Mouse (Mus musculus): ENCODE results near the gene Wfdc18. TPM values are rescaled to one million over a fixed set of nuclear protein-coding genes. Genes with fewer than 3 reads are reported as not detected.

The Wfdc18 gene
- polyA plus RNA-seq, 1 experiment from 2014 or later, result not detected

DNA sequence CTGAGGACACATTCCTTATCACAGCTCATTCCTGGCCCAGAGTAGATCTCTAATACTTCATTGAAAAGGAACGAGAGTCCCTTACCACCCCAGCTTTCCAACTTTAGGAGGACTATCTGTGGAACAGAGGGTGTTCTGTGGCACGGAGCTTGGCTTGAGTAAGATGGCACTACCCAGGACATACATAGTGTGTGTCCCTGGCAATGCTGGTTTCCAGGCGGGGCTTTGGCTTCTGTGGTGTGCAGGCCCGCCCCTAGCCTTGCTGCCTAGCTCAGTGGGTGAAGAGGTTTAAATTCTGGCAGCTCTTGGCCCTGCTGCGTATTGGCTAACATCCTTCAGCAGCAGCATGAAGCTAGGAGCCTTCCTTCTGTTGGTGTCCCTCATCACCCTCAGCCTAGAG, 37.9 kb downstream of the Wfdc18 start, which contains the start of gene Wfdc21:
Gene Wfdc21 (plus strand): TSS at position 260 of the 400 bp plus-strand sequence.
- Histone ChIP-seq H3K4me2 (replicated peaks) (no peak within 1 kb of the TSS), H3K4me3 (no peak within 1 kb of the TSS), H3K9me3 (no peaks in the 10 kb centered on the region), H3K4me1 (no peaks in the 10 kb centered on the region), H3K36me3 (no peaks in the 10 kb centered on the region), H3K27ac (replicated peaks) (no peak within 1 kb of the TSS), H3K9ac (replicated peaks) (no peak within 1 kb of the TSS), H3K27me3 (peaks cover 20% of the 10 kb centered on the region; the same call in 1 of the 2 replicates)
- WGBS, result 81% methylated on average over 5 of the region's 5 CpGs
- no peak for ATAC-seq (replicated peaks)

DNA sequence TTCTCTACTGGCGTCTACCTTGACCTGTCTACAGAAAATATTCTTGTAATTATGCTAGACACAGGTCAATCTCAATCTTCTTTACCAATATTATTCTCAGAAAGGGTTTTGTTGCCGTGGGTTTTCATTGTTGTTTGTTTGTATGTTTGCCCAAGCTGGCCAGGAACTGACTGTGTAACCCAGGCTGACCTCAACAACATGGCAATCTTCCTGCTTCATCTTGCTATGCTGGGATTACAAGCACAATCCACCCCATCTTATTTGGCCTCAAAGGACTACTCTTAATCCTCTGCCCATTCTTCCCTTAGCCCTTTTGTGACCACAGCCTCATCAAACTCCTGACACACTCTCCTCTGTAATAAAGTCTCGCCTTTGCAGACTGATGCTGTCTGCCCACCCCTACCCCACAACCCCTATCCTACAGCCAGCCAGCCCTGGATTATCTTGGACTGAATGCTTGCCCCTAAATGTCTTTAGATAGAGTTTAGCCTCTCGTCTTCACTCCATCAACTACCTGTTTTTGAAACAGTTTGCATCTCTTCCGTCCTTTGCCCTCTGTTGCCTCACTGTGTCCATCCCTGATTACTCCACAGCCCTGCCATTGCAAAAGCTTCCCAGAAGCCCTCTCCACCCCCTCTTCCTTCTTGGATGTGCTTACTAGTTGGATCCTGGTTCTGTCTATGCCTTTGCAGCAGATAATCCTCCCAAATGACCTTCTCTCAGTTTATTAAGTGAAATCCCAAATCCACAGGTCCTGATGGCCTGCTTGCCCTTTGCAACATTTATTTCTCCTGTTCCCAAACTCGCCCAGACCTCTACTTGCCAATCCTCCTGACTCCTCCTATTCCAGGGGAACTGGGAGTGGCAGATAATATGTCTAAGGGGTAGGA, 38.8 kb downstream of the Wfdc18 start:
- H3K9me3 ChIP-seq, result no peaks in the 10 kb centered on the region
- ATAC-seq (replicated peaks), result no peak
- H3K9ac ChIP-seq (replicated peaks), result no peak overlapping the region
- no peak overlapping the region for H3K4me2 ChIP-seq (replicated peaks)
- no peak overlapping the region for H3K27ac ChIP-seq (replicated peaks)
- no peaks in the 10 kb centered on the region for H3K4me1 ChIP-seq
- H3K36me3 ChIP-seq, result no peaks in the 10 kb centered on the region
- peaks cover 24% of the 10 kb centered on the region; the same call in 1 of the 2 replicates for H3K27me3 ChIP-seq
- H3K4me3 ChIP-seq, result no peak overlapping the region
- 68% methylated on average over 6 of the region's 6 CpGs for WGBS

DNA sequence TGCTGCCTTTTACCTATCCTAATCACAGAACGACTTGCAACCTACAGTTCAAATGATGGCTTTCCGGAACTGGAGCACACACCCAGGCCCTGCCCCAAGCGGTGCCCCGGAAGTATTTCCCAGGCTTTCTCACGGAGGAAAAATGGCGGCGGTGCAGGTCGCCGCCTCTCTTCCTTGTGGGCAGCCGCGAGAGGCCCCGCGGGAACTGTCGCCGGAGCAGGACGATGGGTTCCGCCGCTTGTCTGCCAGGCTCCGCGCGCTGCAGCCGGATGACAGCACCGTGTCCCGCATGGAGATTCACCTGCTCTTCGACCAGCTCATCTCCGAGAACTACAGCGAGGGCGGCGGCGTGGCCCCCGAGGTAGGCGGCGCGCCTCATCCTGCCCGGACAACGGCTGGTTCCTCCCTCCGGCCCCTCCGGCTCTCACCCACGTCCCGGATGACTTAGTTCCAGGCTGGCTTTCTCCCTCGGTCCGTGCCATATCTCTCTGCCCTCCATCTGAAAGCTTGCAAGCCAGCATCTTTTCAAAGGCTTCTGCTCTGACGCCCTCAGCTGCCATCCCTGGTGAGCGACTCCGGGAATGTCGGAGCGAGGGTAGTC, 44.9 kb downstream of the Wfdc18 start, which contains the start of gene Heatr6:
Gene Heatr6 (plus strand): TSS at position 116 of the 601 bp plus-strand sequence.
- Histone ChIP-seq H3K27me3 (peaks cover 12% of the 10 kb centered on the region; the same call in 1 of the 2 replicates), H3K9me3 (no peaks in the 10 kb centered on the region), H3K4me1 (peaks cover 24% of the 10 kb centered on the region), H3K36me3 (peaks cover 28% of the 10 kb centered on the region), H3K27ac (replicated peaks) (peak within 1 kb of the TSS; percentile 93), H3K4me3 (peak within 1 kb of the TSS; percentile 92), H3K9ac (replicated peaks) (peak within 1 kb of the TSS; percentile 93), H3K4me2 (replicated peaks) (peak within 1 kb of the TSS; percentile 56)
- ATAC-seq (replicated peaks), result peak; percentile 98
- WGBS, result under 1% methylated on average over 46 of the region's 47 CpGs

DNA sequence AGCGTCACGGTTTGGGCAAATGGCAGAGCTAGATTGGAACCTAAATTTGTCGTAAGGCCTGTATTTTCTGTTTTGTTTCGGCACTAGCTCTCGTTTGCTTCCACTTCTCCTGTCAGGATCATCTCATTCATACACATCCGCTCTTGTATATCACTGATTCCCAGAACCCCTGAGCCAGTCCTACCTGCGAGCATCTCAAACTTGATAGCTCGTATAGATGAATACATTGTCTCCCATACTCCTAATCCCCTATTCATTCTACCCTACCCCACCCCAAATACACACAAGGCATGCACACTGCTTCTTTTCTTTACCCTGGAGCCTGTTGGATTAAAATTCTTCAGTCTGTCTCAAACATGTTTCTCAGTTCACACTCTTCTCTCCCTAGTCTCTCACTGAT, 45.4 kb downstream of the Wfdc18 start:
- 3% methylated on average over 8 of the region's 8 CpGs for WGBS
- peak overlapping the region; percentile 92 for H3K4me3 ChIP-seq
- ATAC-seq (replicated peaks), result peak; percentile 49
- peaks cover 34% of the 10 kb centered on the region for H3K36me3 ChIP-seq
- H3K27me3 ChIP-seq, result peaks cover 12% of the 10 kb centered on the region; the same call in 1 of the 2 replicates
- peak overlapping the region; percentile 93 for H3K9ac ChIP-seq (replicated peaks)
- no peaks in the 10 kb centered on the region for H3K9me3 ChIP-seq
- peaks cover 24% of the 10 kb centered on the region for H3K4me1 ChIP-seq
- H3K4me2 ChIP-seq (replicated peaks), result peak overlapping the region; percentile 56
- peak overlapping the region; percentile 93 for H3K27ac ChIP-seq (replicated peaks)

Other genes starting within 250 kb of the Wfdc18 start
- gene Mmp28, start 245.9 kb upstream of the Wfdc18 start, polyA plus RNA-seq (2015; fragmentation: Nextera tagmentation; extraction: Ambion mirVana), result 2.5 and 2.7 TPM in 2 replicates
- gene Taf15, start 235.9 kb upstream of the Wfdc18 start, polyA plus RNA-seq (2015; fragmentation: Nextera tagmentation; extraction: Ambion mirVana), result 12.3 and 12.9 TPM in 2 replicates
- gene Heatr9, start 186.8 kb upstream of the Wfdc18 start, polyA plus RNA-seq (2015; fragmentation: Nextera tagmentation; extraction: Ambion mirVana), result not detected in 2 replicates
- not detected in 2 replicates for gene Ccl5, start 178.5 kb upstream of the Wfdc18 start, polyA plus RNA-seq (2015; fragmentation: Nextera tagmentation; extraction: Ambion mirVana)
- gene Ccl9, start 130.4 kb upstream of the Wfdc18 start, polyA plus RNA-seq (2015; fragmentation: Nextera tagmentation; extraction: Ambion mirVana), result 1.2 and 1.7 TPM in 2 replicates
- gene Ccl6, start 115.9 kb upstream of the Wfdc18 start, polyA plus RNA-seq (2015; fragmentation: Nextera tagmentation; extraction: Ambion mirVana), result 1.5 and 2.4 TPM in 2 replicates
- not detected in 2 replicates for gene Rpl9-ps1, start 63.4 kb upstream of the Wfdc18 start, polyA plus RNA-seq (2015; fragmentation: Nextera tagmentation; extraction: Ambion mirVana)
- gene Ccl3, start 59.7 kb upstream of the Wfdc18 start, polyA plus RNA-seq (2015; fragmentation: Nextera tagmentation; extraction: Ambion mirVana), result 1.2 and 1.5 TPM in 2 replicates
- gene Ccl4, start 46.4 kb upstream of the Wfdc18 start, polyA plus RNA-seq (2015; fragmentation: Nextera tagmentation; extraction: Ambion mirVana), result 0.40 and 0.46 TPM in 2 replicates
- not detected in 2 replicates for gene Wfdc17, start 5.0 kb upstream of the Wfdc18 start, polyA plus RNA-seq (2015; fragmentation: Nextera tagmentation; extraction: Ambion mirVana)
- gene Wfdc21, start 37.9 kb downstream of the Wfdc18 start, polyA plus RNA-seq (2015; fragmentation: Nextera tagmentation; extraction: Ambion mirVana), result not detected in 2 replicates
- gene Heatr6, start 44.7 kb downstream of the Wfdc18 start, polyA plus RNA-seq (2015; fragmentation: Nextera tagmentation; extraction: Ambion mirVana), result 42.4 TPM in 2 replicates
- gene Hnf1b, start 141.0 kb downstream of the Wfdc18 start, polyA plus RNA-seq (2015; fragmentation: Nextera tagmentation; extraction: Ambion mirVana), result 0.08 TPM in 1 of 2 replicates, not detected in the other
- gene Ddx52, start 233.0 kb downstream of the Wfdc18 start, polyA plus RNA-seq (2015; fragmentation: Nextera tagmentation; extraction: Ambion mirVana), result 30.9 and 31.4 TPM in 2 replicates

Data from forebrain, embryonic 15.5 days (tissue).